1 mouse cellular context compared by ENCODE assay signal in genomic region chr4:147467207-147467606, GRCm38 (mm10). TPM values are rescaled to one million over a fixed set of nuclear protein-coding genes. Genes with fewer than 3 reads are reported as not detected.
"Had no signal": no experiment of that assay in that cellular context is flagged by ENCODE, and none has a peak within 500 bp of the region (broad histone marks: within the 10 kb centered on the region; RNA-seq: fewer than 3 reads in every experiment).

No protein-coding gene starts in this region.

RNA-seq across cellular contexts. Expression of gene Zfp982, which starts 25.0 kb away (rescaled TPM):
- polyA plus RNA-seq: small intestine, adult 2 months had no signal
